Mouse (Mus musculus) lung, adult 2 months (tissue): ENCODE results near the gene Lpin1. TPM values are rescaled to one million over a fixed set of nuclear protein-coding genes. Genes with fewer than 3 reads are reported as not detected.

ENCODE experiments used
- DNase-seq: peaks from one replicate; pipeline ENCODE4 v3.0.0; 2022
- H3K4me1 ChIP-seq: fragments of 200-500 bp; 2 replicates; pipeline ENCODE4 v1.6.1; 2011; ENCODE audit warnings: low read length; ENCODE audit not compliant: control insufficient read depth, insufficient read depth
- H3K4me3 ChIP-seq: fragments of 200-500 bp; replicated peaks from 2 replicates; pipeline ENCODE3; 2011; ENCODE audit warnings: low read depth, mild to moderate bottlenecking, control low read depth, low read length; ENCODE audit errors: extremely low read depth
- CTCF ChIP-seq: fragments of 200-500 bp; IDR thresholded peaks from 2 replicates; pipeline ENCODE4 v1.5.1; 2011; ENCODE audit warnings: mild to moderate bottlenecking, low read length, control low read depth; ENCODE audit not compliant: insufficient read depth
- POLR2A ChIP-seq: fragments of 200-500 bp; IDR thresholded peaks from 2 replicates; pipeline ENCODE4 v1.6.1; 2011; ENCODE audit warnings: low read depth, mild to moderate bottlenecking, control low read depth, low read length, borderline replicate concordance; ENCODE audit errors: extremely low read depth
- WGBS: fragments of 180-500 bp; shearing (Covaris S2); methylation state at CpG from one replicate; pipeline ENCODE4 v1.1.7; 2018; 5-methylcytosine and 5-hydroxymethylcytosine counted together
- polyA plus RNA-seq: library from polyadenylated mRNA; depleted of rRNA; stranded (reverse); fragments of >200 nt; gene quantifications from 2 replicates; pipeline ENCODE4 v1.2.3, GENCODE M21; 2012

The Lpin1 gene
- polyA plus RNA-seq, 1 experiment, result 29.1 TPM

DNA sequence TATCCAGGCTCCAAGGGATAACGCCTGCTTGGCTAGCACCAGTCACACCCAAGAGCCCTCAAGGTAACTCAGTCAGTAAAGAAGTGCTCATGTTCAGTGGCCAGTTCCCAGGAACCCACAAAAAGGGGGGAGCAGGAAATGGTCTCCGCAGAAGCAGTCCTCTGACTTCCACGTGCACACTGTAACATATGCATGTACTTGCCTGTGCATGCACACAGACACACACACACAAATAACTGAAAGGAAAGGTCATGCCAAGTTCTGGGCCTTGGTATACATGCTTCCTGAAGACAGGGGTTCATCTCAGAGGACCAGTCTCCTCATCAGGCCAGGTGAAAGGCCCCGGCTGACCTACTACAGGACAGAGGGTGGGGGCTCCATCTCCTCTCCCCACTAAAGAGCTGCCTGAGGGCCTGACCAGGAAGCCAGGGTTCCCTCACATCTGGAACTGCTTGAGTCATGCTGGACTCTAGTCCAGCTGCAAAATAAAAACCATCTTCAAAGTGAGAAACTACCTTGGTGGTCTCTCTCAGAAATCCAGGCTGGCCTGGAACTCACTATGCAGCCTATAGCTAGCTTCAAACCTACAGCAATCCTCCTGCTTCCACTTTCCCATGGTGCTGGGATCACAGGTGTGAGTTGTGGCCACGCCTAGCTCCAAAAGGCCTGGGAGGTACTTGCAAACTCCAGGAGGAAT lies 70.7 kb downstream of the Lpin1 start:
- no peak for DNase-seq
- no peak overlapping the region for H3K4me3 ChIP-seq
- H3K4me1 ChIP-seq, result no peaks in the 10 kb centered on the region
- no peak for TF ChIP-seq POLR2A
- TF ChIP-seq CTCF, result no peak
- 76% methylated on average over 5 of the region's 5 CpGs for WGBS

DNA sequence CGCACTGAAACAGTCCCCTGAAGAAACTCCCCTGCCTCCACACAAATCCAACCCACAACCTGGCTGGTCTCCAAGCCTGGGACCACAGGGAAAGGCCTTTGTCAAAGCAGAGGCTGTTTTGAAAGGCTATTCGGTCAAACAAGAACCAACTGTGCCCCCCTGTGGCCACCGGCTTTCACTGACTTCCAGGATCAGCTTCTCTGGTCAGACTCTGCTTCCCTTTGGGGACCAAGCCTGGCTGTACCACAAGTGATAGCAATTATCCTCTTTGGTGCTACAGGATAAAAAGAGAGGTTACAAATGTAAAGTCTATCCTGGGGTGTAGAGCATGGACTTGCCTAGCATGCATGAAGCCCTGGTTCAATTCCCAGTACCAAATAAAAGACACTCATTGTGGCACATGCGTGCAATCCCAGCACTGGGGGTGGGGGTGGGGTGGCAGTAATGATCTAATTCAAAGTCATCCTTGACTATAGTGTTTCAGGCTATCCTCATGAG lies 77.4 kb downstream of the Lpin1 start:
- peak; percentile 34 for DNase-seq
- whole genome bisulfite sequencing, result 27% methylated on average over 4 of the region's 4 CpGs
- Histone ChIP-seq H3K4me3 (no peak overlapping the region), H3K4me1 (peaks cover 2% of the 10 kb centered on the region; the same call in 1 of the 2 replicates)
- no peak for TF ChIP-seq POLR2A
- peak; percentile 57 for TF ChIP-seq CTCF

GRCm38 (mm10) chr12:16532860-16533230 lies 77.9 kb downstream of the Lpin1 start:
- peaks cover 2% of the 10 kb centered on the region; the same call in 1 of the 2 replicates for H3K4me1 ChIP-seq
- WGBS, result 31% methylated on average over 7 of the region's 7 CpGs
- TF ChIP-seq POLR2A (no peak), CTCF (no peak)
- DNase-seq, result no peak
- H3K4me3 ChIP-seq, result no peak overlapping the region

GRCm38 (mm10) chr12:16531956-16532859 lies 78.6 kb downstream of the Lpin1 start:
- WGBS, result 50% methylated on average over 15 of the region's 15 CpGs
- no peak for TF ChIP-seq CTCF
- no peak for TF ChIP-seq POLR2A
- peak; percentile 9 for DNase-seq
- H3K4me1 ChIP-seq, result peaks cover 2% of the 10 kb centered on the region; the same call in 1 of the 2 replicates
- no peak overlapping the region for H3K4me3 ChIP-seq

GRCm38 (mm10) chr12:16528650-16529049 lies 82.1 kb downstream of the Lpin1 start:
- TF ChIP-seq CTCF, result no peak
- no peak for TF ChIP-seq POLR2A
- no peak overlapping the region for H3K4me3 ChIP-seq
- WGBS, result 82% methylated on average over 7 of the region's 7 CpGs
- peaks cover 4% of the 10 kb centered on the region; the same call in 1 of the 2 replicates for H3K4me1 ChIP-seq
- DNase-seq, result no peak

DNA sequence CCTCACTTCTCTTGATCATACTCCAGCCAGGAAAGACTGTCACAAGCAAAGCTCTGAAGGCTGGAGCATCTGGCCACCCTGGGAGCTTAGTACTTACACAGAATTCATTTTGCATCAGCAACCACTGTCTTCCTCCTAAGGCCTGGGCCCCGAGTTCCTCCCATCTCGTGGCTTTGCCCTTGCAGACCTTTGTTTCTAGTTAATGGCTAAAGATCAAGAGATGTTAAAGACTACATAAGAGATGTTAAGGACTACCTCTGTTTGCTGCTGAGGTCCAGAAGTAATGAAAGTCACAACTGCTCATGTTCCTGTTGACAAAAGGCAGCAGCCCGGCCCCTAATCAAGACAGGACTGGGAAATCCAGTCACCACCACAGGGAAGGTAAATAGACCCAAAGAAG lies 82.8 kb downstream of the Lpin1 start:
- Histone ChIP-seq H3K4me1 (peaks cover 4% of the 10 kb centered on the region; the same call in 1 of the 2 replicates), H3K4me3 (no peak overlapping the region)
- DNase-seq, result no peak
- no peak for TF ChIP-seq POLR2A
- TF ChIP-seq CTCF, result no peak
- WGBS, result 75% methylated on average over 3 of the region's 3 CpGs

DNA sequence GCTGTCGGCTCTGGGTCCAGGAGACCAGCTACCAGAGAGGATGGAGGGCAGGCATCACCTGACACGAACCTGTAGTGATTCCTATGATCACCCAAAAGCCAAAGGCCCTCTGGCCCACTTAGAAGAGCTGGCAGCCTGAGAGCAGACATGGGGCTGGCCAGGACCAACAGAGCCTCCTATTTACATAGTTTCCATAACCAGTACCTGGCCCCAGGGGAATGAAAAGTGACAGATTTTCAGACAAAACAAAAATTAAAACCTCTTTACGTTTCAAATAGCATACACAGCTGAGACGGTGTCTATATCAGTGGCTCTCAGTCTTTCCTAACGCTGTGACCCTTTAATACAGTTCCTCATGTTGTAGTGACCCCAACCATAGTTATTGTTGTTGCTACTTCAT lies 83.9 kb downstream of the Lpin1 start:
- WGBS, result 84% methylated on average over 5 of the region's 5 CpGs
- TF ChIP-seq POLR2A, result no peak
- Histone ChIP-seq H3K4me3 (no peak overlapping the region), H3K4me1 (peaks cover 2% of the 10 kb centered on the region; the same call in 1 of the 2 replicates)
- no peak for DNase-seq

DNA sequence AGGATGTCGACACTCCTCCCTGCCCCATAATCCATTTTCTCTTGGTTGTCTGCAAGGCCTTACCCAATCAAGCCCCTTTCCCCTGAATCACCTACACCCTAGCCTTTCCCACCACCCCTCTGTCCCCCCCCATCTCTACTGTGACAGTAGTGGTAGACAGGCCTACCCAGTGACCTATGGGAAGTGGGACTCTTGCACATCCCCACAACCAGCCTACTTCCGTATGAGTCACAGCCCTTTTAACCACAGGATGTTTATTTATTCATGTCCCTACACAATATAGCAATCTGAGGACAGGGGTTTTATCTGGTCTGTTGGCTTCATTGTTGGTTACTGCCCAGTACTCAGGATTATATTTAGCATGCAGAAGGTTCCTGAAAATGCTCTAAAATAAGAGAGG lies 84.6 kb downstream of the Lpin1 start:
- no peak for DNase-seq
- Histone ChIP-seq H3K4me1 (peaks cover 2% of the 10 kb centered on the region; the same call in 1 of the 2 replicates), H3K4me3 (no peak overlapping the region)
- TF ChIP-seq CTCF, result no peak
- no peak for TF ChIP-seq POLR2A
- WGBS, result 61% methylated on average over 2 of the region's 2 CpGs

DNA sequence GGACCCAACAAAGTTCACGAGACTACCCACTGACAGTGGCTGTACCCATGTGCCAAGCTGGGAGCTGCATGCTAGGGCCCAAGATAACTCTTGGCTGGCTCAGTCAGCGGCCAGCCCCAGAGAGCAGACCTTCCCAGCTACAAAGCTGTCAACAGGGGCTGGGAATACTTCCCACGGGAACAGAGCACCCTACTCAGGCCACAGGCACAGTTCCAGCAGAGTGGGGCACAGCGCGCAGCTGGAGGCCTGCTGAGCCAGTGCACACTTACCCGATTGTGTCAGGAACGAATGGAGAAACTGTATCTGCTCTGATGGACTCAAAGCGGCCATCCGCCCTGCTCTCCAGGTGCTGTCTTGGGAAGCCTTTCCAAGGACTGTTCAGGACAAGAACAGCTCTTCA lies 95.6 kb downstream of the Lpin1 start:
- DNase-seq, result no peak
- TF ChIP-seq POLR2A (no peak), CTCF (no peak)
- WGBS, result 80% methylated on average over 9 of the region's 9 CpGs
- no peak overlapping the region for H3K4me3 ChIP-seq
- no peaks in the 10 kb centered on the region for H3K4me1 ChIP-seq
